Mouse (Mus musculus) kidney, adult 11 months (tissue): ENCODE measurements at regions not wholly inside any gene's neighbourhood (a gene's known extent, or its start where the extent isn't known, plus 50 kb on each side); places are given as distances from the start of the nearest gene placed in this dataset.
A peak's percentile ranks its signal among the peaks of the same experiment; 100 is the strongest.

Experiments
- DNase-seq: peaks from one replicate; pipeline ENCODE4 v3.0.0; 2022

GRCm38 (mm10) chr8:46413349-46414024, 57.4 kb upstream of the Acsl1 start:
- no peak for DNase-seq

- peak; percentile 36 for DNase-seq
Observed at GRCm38 (mm10) chr8:46414874-46415273, 56.0 kb upstream of the Acsl1 start.

- DNase-seq = no peak
Observed at GRCm38 (mm10) chr8:46419402-46419801, 51.4 kb upstream of the Acsl1 start.

GRCm38 (mm10) chr8:46420476-46420875, 50.4 kb upstream of the Acsl1 start:
- DNase-seq = no peak
